Mouse (Mus musculus): ENCODE data around the gene Anpep. TPM values are rescaled to one million over a fixed set of nuclear protein-coding genes. Genes with fewer than 3 reads are reported as not detected.

The Anpep gene
- polyA plus RNA-seq, 1 experiment from 2014 or later: 4.9 TPM

- no peak for DNase-seq (ENCODE audit: low spot score)
- Histone ChIP-seq H3K4me1 (replicated peaks; ENCODE audit: control insufficient read depth, insufficient read depth, low read length) (no peaks in the 10 kb centered on the region), H3K4me2 (replicated peaks; ENCODE audit: low read depth, low read length) (no peak overlapping the region), H3K27ac (ENCODE audit: low read depth, low read length) (no peak overlapping the region), H3K36me3 (ENCODE audit: control insufficient read depth, insufficient read depth, low read length) (no peaks in the 10 kb centered on the region), H3K27me3 (ENCODE audit: control insufficient read depth, insufficient read depth, low read length) (peaks cover 9% of the 10 kb centered on the region), H3K4me3 (ENCODE audit: low read depth, low read length) (no peak overlapping the region), H3K9ac (ENCODE audit: low read depth, low read length) (no peak overlapping the region), H3K9me3 (ENCODE audit: control insufficient read depth, low read length) (no peaks in the 10 kb centered on the region)
- no peak for ATAC-seq (ENCODE audit: low FRiP score)
- WGBS: 89% methylated on average over 7 of the region's 7 CpGs
These were observed 52.3 kb downstream of the Anpep start for GRCm38 (mm10) chr7:79808561-79808960.

- no peak overlapping the region for H3K9ac ChIP-seq (ENCODE audit: low read depth, low read length)
- H3K9me3 ChIP-seq (ENCODE audit: control insufficient read depth, low read length): no peaks in the 10 kb centered on the region
- DNase-seq (ENCODE audit: low spot score): no peak
- H3K4me2 ChIP-seq (replicated peaks; ENCODE audit: low read depth, low read length): no peak overlapping the region
- no peak for ATAC-seq (ENCODE audit: low FRiP score)
- H3K4me1 ChIP-seq (replicated peaks; ENCODE audit: control insufficient read depth, insufficient read depth, low read length): no peaks in the 10 kb centered on the region
- H3K27ac ChIP-seq (ENCODE audit: low read depth, low read length): no peak overlapping the region
- WGBS: 79% methylated on average over 2 of the region's 2 CpGs
- H3K27me3 ChIP-seq (ENCODE audit: control insufficient read depth, insufficient read depth, low read length): no peaks in the 10 kb centered on the region
- no peak overlapping the region for H3K4me3 ChIP-seq (ENCODE audit: low read depth, low read length)
- H3K36me3 ChIP-seq (ENCODE audit: control insufficient read depth, insufficient read depth, low read length): no peaks in the 10 kb centered on the region
These were observed 57.0 kb downstream of the Anpep start for GRCm38 (mm10) chr7:79803887-79804286.

- no peak overlapping the region for H3K27ac ChIP-seq (ENCODE audit: low read depth, low read length)
- no peak overlapping the region for H3K4me3 ChIP-seq (ENCODE audit: low read depth, low read length)
- no peaks in the 10 kb centered on the region for H3K27me3 ChIP-seq (ENCODE audit: control insufficient read depth, insufficient read depth, low read length)
- no peaks in the 10 kb centered on the region for H3K36me3 ChIP-seq (ENCODE audit: control insufficient read depth, insufficient read depth, low read length)
- no peak overlapping the region for H3K4me2 ChIP-seq (replicated peaks; ENCODE audit: low read depth, low read length)
- ATAC-seq (ENCODE audit: low FRiP score): no peak
- no peak overlapping the region for H3K9ac ChIP-seq (ENCODE audit: low read depth, low read length)
- no peak for DNase-seq (ENCODE audit: low spot score)
- no peaks in the 10 kb centered on the region for H3K4me1 ChIP-seq (replicated peaks; ENCODE audit: control insufficient read depth, insufficient read depth, low read length)
- no peaks in the 10 kb centered on the region for H3K9me3 ChIP-seq (ENCODE audit: control insufficient read depth, low read length)
- WGBS: 66% methylated on average over 5 of the region's 5 CpGs
These were observed 58.8 kb downstream of the Anpep start for GRCm38 (mm10) chr7:79802037-79802436.

GRCm38 (mm10) chr7:79801391-79801790 is 59.5 kb downstream of the Anpep start:
- Histone ChIP-seq H3K9ac (ENCODE audit: low read depth, low read length) (no peak overlapping the region), H3K27me3 (ENCODE audit: control insufficient read depth, insufficient read depth, low read length) (no peaks in the 10 kb centered on the region), H3K9me3 (ENCODE audit: control insufficient read depth, low read length) (no peaks in the 10 kb centered on the region), H3K36me3 (ENCODE audit: control insufficient read depth, insufficient read depth, low read length) (no peaks in the 10 kb centered on the region), H3K4me2 (replicated peaks; ENCODE audit: low read depth, low read length) (no peak overlapping the region), H3K4me1 (replicated peaks; ENCODE audit: control insufficient read depth, insufficient read depth, low read length) (no peaks in the 10 kb centered on the region), H3K4me3 (ENCODE audit: low read depth, low read length) (no peak overlapping the region), H3K27ac (ENCODE audit: low read depth, low read length) (no peak overlapping the region)
- ATAC-seq (ENCODE audit: low FRiP score) (no peak), DNase-seq (ENCODE audit: low spot score) (no peak)
- WGBS: 73% methylated on average over 11 of the region's 11 CpGs

- Histone ChIP-seq H3K36me3 (ENCODE audit: control insufficient read depth, insufficient read depth, low read length) (no peaks in the 10 kb centered on the region), H3K9me3 (ENCODE audit: control insufficient read depth, low read length) (no peaks in the 10 kb centered on the region), H3K4me1 (replicated peaks; ENCODE audit: control insufficient read depth, insufficient read depth, low read length) (no peaks in the 10 kb centered on the region), H3K4me3 (ENCODE audit: low read depth, low read length) (no peak overlapping the region), H3K27me3 (ENCODE audit: control insufficient read depth, insufficient read depth, low read length) (peaks cover 2% of the 10 kb centered on the region; the same call in 1 of the 2 replicates), H3K27ac (ENCODE audit: low read depth, low read length) (no peak overlapping the region), H3K9ac (ENCODE audit: low read depth, low read length) (no peak overlapping the region), H3K4me2 (replicated peaks; ENCODE audit: low read depth, low read length) (no peak overlapping the region)
- ATAC-seq (ENCODE audit: low FRiP score) (no peak), DNase-seq (ENCODE audit: low spot score) (no peak)
- 80% methylated on average over 4 of the region's 4 CpGs for WGBS
These were observed 60.5 kb downstream of the Anpep start for GRCm38 (mm10) chr7:79800336-79800735.

GRCm38 (mm10) chr7:79799506-79799905 is 61.4 kb downstream of the Anpep start:
- ATAC-seq (ENCODE audit: low FRiP score) (no peak), DNase-seq (ENCODE audit: low spot score) (no peak)
- no peak overlapping the region for H3K4me2 ChIP-seq (replicated peaks; ENCODE audit: low read depth, low read length)
- no peaks in the 10 kb centered on the region for H3K4me1 ChIP-seq (replicated peaks; ENCODE audit: control insufficient read depth, insufficient read depth, low read length)
- H3K27ac ChIP-seq (ENCODE audit: low read depth, low read length): no peak overlapping the region
- 75% methylated on average over 6 of the region's 6 CpGs for WGBS
- no peaks in the 10 kb centered on the region for H3K9me3 ChIP-seq (ENCODE audit: control insufficient read depth, low read length)
- H3K36me3 ChIP-seq (ENCODE audit: control insufficient read depth, insufficient read depth, low read length): no peaks in the 10 kb centered on the region
- no peak overlapping the region for H3K9ac ChIP-seq (ENCODE audit: low read depth, low read length)
- H3K27me3 ChIP-seq (ENCODE audit: control insufficient read depth, insufficient read depth, low read length): peaks cover 2% of the 10 kb centered on the region; the same call in 1 of the 2 replicates
- H3K4me3 ChIP-seq (ENCODE audit: low read depth, low read length): no peak overlapping the region

GRCm38 (mm10) chr7:79799048-79799447 is 61.8 kb downstream of the Anpep start:
- H3K9me3 ChIP-seq (ENCODE audit: control insufficient read depth, low read length): no peaks in the 10 kb centered on the region
- peak; percentile 89 for DNase-seq (ENCODE audit: low spot score)
- no peaks in the 10 kb centered on the region for H3K36me3 ChIP-seq (ENCODE audit: control insufficient read depth, insufficient read depth, low read length)
- H3K27me3 ChIP-seq (ENCODE audit: control insufficient read depth, insufficient read depth, low read length): peaks cover 3% of the 10 kb centered on the region; the same call in 1 of the 2 replicates
- ATAC-seq (ENCODE audit: low FRiP score): no peak
- H3K9ac ChIP-seq (ENCODE audit: low read depth, low read length): no peak overlapping the region
- no peak overlapping the region for H3K4me2 ChIP-seq (replicated peaks; ENCODE audit: low read depth, low read length)
- 7% methylated on average over 8 of the region's 8 CpGs for WGBS
- no peak overlapping the region for H3K27ac ChIP-seq (ENCODE audit: low read depth, low read length)
- H3K4me1 ChIP-seq (replicated peaks; ENCODE audit: control insufficient read depth, insufficient read depth, low read length): no peaks in the 10 kb centered on the region
- H3K4me3 ChIP-seq (ENCODE audit: low read depth, low read length): no peak overlapping the region

- Histone ChIP-seq H3K4me1 (replicated peaks; ENCODE audit: control insufficient read depth, insufficient read depth, low read length) (no peaks in the 10 kb centered on the region), H3K36me3 (ENCODE audit: control insufficient read depth, insufficient read depth, low read length) (no peaks in the 10 kb centered on the region), H3K9me3 (ENCODE audit: control insufficient read depth, low read length) (no peaks in the 10 kb centered on the region), H3K27ac (ENCODE audit: low read depth, low read length) (no peak overlapping the region), H3K4me2 (replicated peaks; ENCODE audit: low read depth, low read length) (no peak overlapping the region), H3K9ac (ENCODE audit: low read depth, low read length) (no peak overlapping the region), H3K4me3 (ENCODE audit: low read depth, low read length) (no peak overlapping the region), H3K27me3 (ENCODE audit: control insufficient read depth, insufficient read depth, low read length) (peaks cover 8% of the 10 kb centered on the region)
- WGBS: 38% methylated on average over 5 of the region's 5 CpGs
- ATAC-seq (ENCODE audit: low FRiP score) (no peak), DNase-seq (ENCODE audit: low spot score) (no peak)
These were observed 62.3 kb downstream of the Anpep start for GRCm38 (mm10) chr7:79798606-79799005.

GRCm38 (mm10) chr7:79793688-79794087 is 67.2 kb downstream of the Anpep start, which contains the start of gene Mesp1:
TSS of gene Mesp1 (minus strand) at chr7:79793788.
- H3K27me3 ChIP-seq (ENCODE audit: control insufficient read depth, insufficient read depth, low read length): peaks cover 33% of the 10 kb centered on the region

More at GRCm38 (mm10) chr7:79793688-79794087, 67.2 kb downstream of the Anpep start, which contains the start of gene Mesp1:
- peak within 1 kb of the TSS; percentile 39 for H3K4me3 ChIP-seq (ENCODE audit: low read depth, low read length)
- H3K4me1 ChIP-seq (replicated peaks; ENCODE audit: control insufficient read depth, insufficient read depth, low read length): peaks cover 4% of the 10 kb centered on the region
- peak within 1 kb of the TSS; percentile 73 for H3K4me2 ChIP-seq (replicated peaks; ENCODE audit: low read depth, low read length)
- no peaks in the 10 kb centered on the region for H3K36me3 ChIP-seq (ENCODE audit: control insufficient read depth, insufficient read depth, low read length)
- no peaks in the 10 kb centered on the region for H3K9me3 ChIP-seq (ENCODE audit: control insufficient read depth, low read length)
- 76% methylated on average over 6 of the region's 6 CpGs for WGBS
- DNase-seq (ENCODE audit: low spot score) (no peak), ATAC-seq (ENCODE audit: low FRiP score) (no peak)
- peak within 1 kb of the TSS; percentile 23; the same call in 1 of the 2 replicates for H3K9ac ChIP-seq (ENCODE audit: low read depth, low read length)
- H3K27ac ChIP-seq (ENCODE audit: low read depth, low read length): no peak within 1 kb of the TSS
